Mouse (Mus musculus) erythroblast, embryonic 14.5 days (primary cell): ENCODE data around the gene Trim29.

Experiments used
- GATA1 ChIP-seq: IDR thresholded peaks from 2 replicates; pipeline ENCODE4 v1.6.1; 2012; ENCODE audit warnings: low read length, inconsistent platforms, mixed read lengths
- TAL1 ChIP-seq: IDR thresholded peaks from 3 replicates; pipeline ENCODE4 v1.6.1; 2012; ENCODE audit warnings: low read length, inconsistent platforms, mixed read lengths

GRCm38 (mm10) chr9:43262390-43262789, 48.3 kb upstream of the Trim29 start:
- TF ChIP-seq TAL1 (no peak), GATA1 (no peak)
